Mouse (Mus musculus): ENCODE measurements around the gene Atp9a.

- TF ChIP-seq CTCF (IDR thresholded peaks at IDR 0.05; ENCODE audit: low read depth, low read length) = peak; percentile 38
- no peak for TF ChIP-seq POLR2A (IDR thresholded peaks at IDR 0.05; ENCODE audit: insufficient read depth, low read length)
Observed at GRCm38 (mm10) chr2:168729736-168730135, 12.5 kb downstream of the Atp9a start.
